Mouse (Mus musculus) heart, postnatal 0 days (tissue): ENCODE results near the gene Tor2a. TPM values are rescaled to one million over a fixed set of nuclear protein-coding genes. Genes with fewer than 3 reads are reported as not detected.
A peak's percentile ranks its signal among the peaks of the same experiment; 100 is the strongest.

Experiments used
- ATAC-seq: fragments of 200-750 bp; cut with Nextera tagmentation; 2 replicates; pipeline ENCODE4 v1.8.0; 2017; ENCODE audit warnings: low read depth, moderate number of reproducible peaks, moderate library complexity; ENCODE audit not compliant: insufficient read depth
- DNase-seq: peaks from one replicate; pipeline ENCODE4 v3.0.0-alpha.2; 2016; ENCODE audit warnings: low spot score
- H3K27ac ChIP-seq: fragments of 300-500 bp; sonication (generic); 2 replicates; pipeline ENCODE4 v1.5.1; 2014; ENCODE audit warnings: low read depth, mild to moderate bottlenecking
- H3K27me3 ChIP-seq: fragments of 300-500 bp; sonication (generic); 2 replicates; pipeline ENCODE4 v1.6.1; 2014; ENCODE audit warnings: low read length, mixed read lengths; ENCODE audit not compliant: control insufficient read depth, insufficient read depth
- H3K36me3 ChIP-seq: fragments of 300-500 bp; sonication (generic); replicated peaks from 2 replicates; pipeline ENCODE4 v1.6.1; 2014; ENCODE audit warnings: low read length, mixed read lengths; ENCODE audit not compliant: control insufficient read depth, insufficient read depth
- H3K4me1 ChIP-seq: fragments of 300-500 bp; sonication (generic); 2 replicates; pipeline ENCODE4 v1.6.1; 2014; ENCODE audit warnings: antibody characterized with exemption; ENCODE audit not compliant: control insufficient read depth, insufficient read depth
- H3K4me2 ChIP-seq: fragments of 300-500 bp; sonication (generic); 2 replicates; pipeline ENCODE4 v1.6.1; 2014; ENCODE audit warnings: low read depth, mild to moderate bottlenecking, low read length, moderate library complexity
- H3K4me3 ChIP-seq: fragments of 300-500 bp; sonication (generic); 2 replicates; pipeline ENCODE4 v1.5.1; 2014; ENCODE audit warnings: low read depth, low read length
- H3K9ac ChIP-seq: fragments of 300-500 bp; sonication (generic); replicated peaks from 2 replicates; pipeline ENCODE4 v1.6.1; 2014; ENCODE audit warnings: low read depth, low read length, mixed read lengths
- H3K9me3 ChIP-seq: fragments of 300-500 bp; sonication (generic); replicated peaks from 2 replicates; pipeline ENCODE4 v1.6.1; 2016; ENCODE audit warnings: low read length; ENCODE audit not compliant: control insufficient read depth
- CTCF ChIP-seq: IDR thresholded peaks from 2 replicates; pipeline ENCODE4 v1.5.1; 2016; ENCODE audit warnings: antibody characterized with exemption, control low read depth, low read depth
- EP300 ChIP-seq: IDR thresholded peaks from 2 replicates; pipeline ENCODE4 v1.6.1; 2016; ENCODE audit warnings: antibody characterized with exemption, low read depth
- WGBS: fragments of 180-500 bp; shearing (Covaris S2); extraction: QIAGEN DNeasy Blood & Tissue Kit; methylation state at CpG from one replicate; pipeline ENCODE4 v1.1.7; 2014; 5-methylcytosine and 5-hydroxymethylcytosine counted together
- polyA plus RNA-seq: library from polyadenylated mRNA; unstranded; fragments of >200 nt; fragmentation: Nextera tagmentation; extraction: Ambion mirVana; gene quantifications from 2 replicates; pipeline ENCODE4 v1.2.1, GENCODE M21; 2015
- total RNA-seq: library from RNA; depleted of rRNA; stranded (reverse); fragments of >200 nt; gene quantifications from 2 replicates; pipeline ENCODE4 v1.2.3, GENCODE M21; 2014; ENCODE audit warnings: low replicate concordance

The Tor2a gene
- total and polyA plus RNA-seq, 2 experiments from 2014 or later = 27.5 to 34.6 TPM

GRCm38 (mm10) chr2:32756674-32757055 lies 369 bp upstream of the Tor2a start:
- Histone ChIP-seq H3K4me3 (peak overlapping the region; percentile 60; the same call in 1 of the 2 replicates), H3K4me2 (0 out of 2 replicates have a peak overlapping the region, but pooled peaks have one; percentile 65), H3K27me3 (no peaks in the 10 kb centered on the region), H3K9me3 (no peaks in the 10 kb centered on the region), H3K4me1 (no peaks in the 10 kb centered on the region), H3K36me3 (peaks cover 49% of the 10 kb centered on the region), H3K9ac (no peak overlapping the region), H3K27ac (no peak overlapping the region)
- WGBS = 32% methylated on average over 6 of the region's 6 CpGs
- ATAC-seq = no peak
- no peak for DNase-seq
- TF ChIP-seq CTCF (no peak), EP300 (no peak; the same call in 1 of the 2 replicates)

GRCm38 (mm10) chr2:32758503-32758902 lies 1.5 kb downstream of the Tor2a start:
- Histone ChIP-seq H3K27me3 (no peaks in the 10 kb centered on the region), H3K9ac (no peak overlapping the region), H3K9me3 (no peaks in the 10 kb centered on the region), H3K4me1 (no peaks in the 10 kb centered on the region), H3K4me3 (no peak overlapping the region), H3K36me3 (peaks cover 50% of the 10 kb centered on the region), H3K4me2 (no peak overlapping the region), H3K27ac (no peak overlapping the region)
- DNase-seq = no peak
- 73% methylated on average over 8 of the region's 8 CpGs for WGBS
- TF ChIP-seq EP300 (no peak), CTCF (no peak)
- no peak for ATAC-seq

GRCm38 (mm10) chr2:32759001-32759400 lies 2.0 kb downstream of the Tor2a start:
- WGBS = 86% methylated on average over 2 of the region's 2 CpGs
- no peak overlapping the region for H3K4me2 ChIP-seq
- no peak for DNase-seq
- no peak for ATAC-seq
- no peak for TF ChIP-seq EP300
- no peak for TF ChIP-seq CTCF
- H3K9me3 ChIP-seq = no peaks in the 10 kb centered on the region
- H3K9ac ChIP-seq = no peak overlapping the region
- H3K36me3 ChIP-seq = peaks cover 48% of the 10 kb centered on the region
- H3K27me3 ChIP-seq = no peaks in the 10 kb centered on the region
- no peaks in the 10 kb centered on the region for H3K4me1 ChIP-seq
- no peak overlapping the region for H3K27ac ChIP-seq
- no peak overlapping the region for H3K4me3 ChIP-seq

- Histone ChIP-seq H3K27me3 (no peaks in the 10 kb centered on the region), H3K4me2 (no peak overlapping the region), H3K36me3 (peaks cover 37% of the 10 kb centered on the region), H3K9me3 (no peaks in the 10 kb centered on the region), H3K4me3 (no peak overlapping the region), H3K4me1 (no peaks in the 10 kb centered on the region), H3K9ac (no peak overlapping the region), H3K27ac (no peak overlapping the region)
- DNase-seq (no peak), ATAC-seq (no peak)
- TF ChIP-seq CTCF (no peak), EP300 (no peak)
- 89% methylated on average over 14 of the region's 14 CpGs for WGBS
Measured at GRCm38 (mm10) chr2:32761361-32761760, 4.3 kb downstream of the Tor2a start.

DNA sequence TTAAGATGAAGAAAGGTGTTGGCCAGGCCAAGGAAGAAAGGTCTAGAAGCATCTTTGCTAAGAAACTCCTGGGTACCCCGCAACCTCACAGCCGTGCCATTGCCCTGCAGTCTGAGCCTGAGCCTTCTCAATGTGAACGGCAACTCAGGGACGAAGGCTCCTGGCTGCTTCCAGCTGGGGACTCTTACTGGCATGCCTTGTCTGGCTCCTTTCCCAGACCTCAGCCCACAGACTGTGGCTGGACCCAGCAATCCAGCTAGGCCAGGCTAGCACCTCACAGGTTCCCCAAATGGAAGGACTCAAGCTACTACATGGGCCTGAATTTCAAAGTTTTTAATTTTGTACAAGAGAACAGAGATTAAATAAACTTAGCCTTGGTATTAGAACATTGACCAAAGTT lies 4.8 kb downstream of the Tor2a start:
- H3K4me1 ChIP-seq = no peaks in the 10 kb centered on the region
- H3K4me2 ChIP-seq = no peak overlapping the region
- ATAC-seq (no peak), DNase-seq (no peak)
- H3K27ac ChIP-seq = no peak overlapping the region
- no peaks in the 10 kb centered on the region for H3K9me3 ChIP-seq
- H3K4me3 ChIP-seq = no peak overlapping the region
- H3K9ac ChIP-seq = no peak overlapping the region
- H3K27me3 ChIP-seq = no peaks in the 10 kb centered on the region
- 62% methylated on average over 4 of the region's 4 CpGs for WGBS
- peaks cover 37% of the 10 kb centered on the region for H3K36me3 ChIP-seq
- TF ChIP-seq CTCF (no peak), EP300 (no peak)

DNA sequence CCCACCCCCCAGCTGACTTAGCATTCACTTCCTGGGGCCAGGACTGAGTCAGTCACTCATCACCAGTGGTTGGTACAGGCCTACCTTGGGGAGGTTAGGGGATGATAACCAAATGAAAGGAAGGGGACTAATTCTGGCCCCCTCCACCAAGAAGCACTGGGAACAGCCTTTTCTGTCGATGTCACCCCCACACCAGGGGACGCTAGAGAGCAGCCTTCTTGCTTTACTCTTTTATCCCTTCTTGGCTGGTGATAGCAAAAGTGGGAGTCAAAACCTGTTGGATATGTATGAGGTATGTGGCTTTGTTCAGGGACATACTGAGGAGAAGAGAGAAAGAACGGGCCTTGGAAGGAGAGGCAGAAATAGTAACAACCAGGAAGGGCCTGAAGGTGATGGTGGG lies 6.3 kb downstream of the Tor2a start:
- no peak overlapping the region for H3K4me3 ChIP-seq
- no peak overlapping the region for H3K27ac ChIP-seq
- DNase-seq (no peak), ATAC-seq (no peak)
- peaks cover 37% of the 10 kb centered on the region for H3K36me3 ChIP-seq
- no peaks in the 10 kb centered on the region for H3K27me3 ChIP-seq
- H3K9me3 ChIP-seq = no peaks in the 10 kb centered on the region
- WGBS = 69% methylated on average over 3 of the region's 3 CpGs
- TF ChIP-seq EP300 (no peak), CTCF (no peak)
- no peak overlapping the region for H3K9ac ChIP-seq
- H3K4me2 ChIP-seq = no peak overlapping the region
- no peaks in the 10 kb centered on the region for H3K4me1 ChIP-seq
